Mouse (Mus musculus) C2C12 (cell line): ENCODE results near the gene Nop58. TPM values are rescaled to one million over a fixed set of nuclear protein-coding genes. Genes with fewer than 3 reads are reported as not detected.

Source experiments
- H3K27me3 ChIP-seq: one replicate; pipeline ENCODE4 v1.6.1; 2011; ENCODE audit not compliant: control insufficient read depth, insufficient read depth, insufficient read length
- H3K36me3 ChIP-seq: one replicate; pipeline ENCODE4 v1.6.1; 2011; ENCODE audit not compliant: control insufficient read depth, insufficient read depth
- H3K4me3 ChIP-seq: one replicate; pipeline ENCODE4 v1.5.1; 2011; ENCODE audit warnings: mild to moderate bottlenecking, control low read depth; ENCODE audit not compliant: poor library complexity, insufficient read depth, severe bottlenecking
- H3K79me2 ChIP-seq: one replicate; pipeline ENCODE4 v1.6.1; 2011; ENCODE audit not compliant: control insufficient read depth, insufficient read depth
- H3K79me3 ChIP-seq: one replicate; pipeline ENCODE4 v1.6.1; 2011; ENCODE audit warnings: low read depth, control low read depth
- H3ac ChIP-seq: one replicate; pipeline ENCODE3; 2011; ENCODE audit warnings: low read depth; ENCODE audit not compliant: control insufficient read depth, insufficient read length
- CEBPB ChIP-seq: IDR thresholded peaks from one replicate; pipeline ENCODE4 v1.6.1; 2011; ENCODE audit warnings: low read depth, mild to moderate bottlenecking, control low read depth, moderate library complexity
- CTCF ChIP-seq: IDR thresholded peaks from one replicate; pipeline ENCODE4 v1.5.1; 2011; ENCODE audit not compliant: control insufficient read depth, insufficient read depth, insufficient read length
- FOSL1 ChIP-seq: IDR thresholded peaks from one replicate; pipeline ENCODE4 v1.8.0; 2011; ENCODE audit warnings: mild to moderate bottlenecking, low read length; ENCODE audit not compliant: poor library complexity, insufficient read depth, severe bottlenecking
- MAX ChIP-seq: IDR thresholded peaks from one replicate; pipeline ENCODE4 v1.6.1; 2011; ENCODE audit warnings: mild to moderate bottlenecking, control low read depth
- MYOD1 ChIP-seq: IDR thresholded peaks from one replicate; pipeline ENCODE4 v1.6.1; 2011; ENCODE audit warnings: low read depth; ENCODE audit not compliant: control insufficient read depth, insufficient read length
- MYOG ChIP-seq: IDR thresholded peaks from one replicate; pipeline ENCODE4 v1.6.1; 2011; ENCODE audit not compliant: control insufficient read depth, insufficient read length; ENCODE audit errors: extremely low read depth
- USF1 ChIP-seq: IDR thresholded peaks from one replicate; pipeline ENCODE4 v1.6.1; 2011; ENCODE audit warnings: low read depth, mild to moderate bottlenecking, control low read depth, moderate library complexity
- polyA plus RNA-seq: library from polyadenylated mRNA; unstranded; fragments of >200 nt; fragmentation: generic; extraction: Trizol; gene quantifications from one replicate; pipeline ENCODE4 v1.2.1, GENCODE M21; 2012; ENCODE audit warnings: missing spikeins

Gene Nop58
- polyA plus RNA-seq, 1 experiment, result 88.7 TPM

- peaks cover 32% of the 10 kb centered on the region for H3K79me3 ChIP-seq
- peak overlapping the region; percentile 71 for H3K4me3 ChIP-seq
- no peaks in the 10 kb centered on the region for H3K36me3 ChIP-seq
- no peak for TF ChIP-seq MYOG
- TF ChIP-seq CTCF, result no peak
- H3K27me3 ChIP-seq, result no peaks in the 10 kb centered on the region
- H3ac ChIP-seq, result peak overlapping the region; percentile 72
- peaks cover 38% of the 10 kb centered on the region for H3K79me2 ChIP-seq
Measured at GRCm38 (mm10) chr1:59762208-59762607, 77.4 kb downstream of the Nop58 start.

- H3K79me2 ChIP-seq, result peaks cover 43% of the 10 kb centered on the region
- peak overlapping the region; percentile 71 for H3K4me3 ChIP-seq
- TF ChIP-seq MAX (no peak), MYOG (no peak)
- no peaks in the 10 kb centered on the region for H3K27me3 ChIP-seq
- H3K36me3 ChIP-seq, result no peaks in the 10 kb centered on the region
- peak overlapping the region; percentile 72 for H3ac ChIP-seq
- peaks cover 37% of the 10 kb centered on the region for H3K79me3 ChIP-seq
Measured at GRCm38 (mm10) chr1:59762651-59763163, 77.9 kb downstream of the Nop58 start.

GRCm38 (mm10) chr1:59763164-59763768 lies 78.5 kb downstream of the Nop58 start, which contains the start of gene Bmpr2:
Bmpr2 (plus strand) TSS chr1:59763400.
- Histone ChIP-seq H3K79me3 (peaks cover 42% of the 10 kb centered on the region), H3K36me3 (no peaks in the 10 kb centered on the region), H3ac (peak within 1 kb of the TSS; percentile 98), H3K4me3 (peak within 1 kb of the TSS; percentile 71), H3K79me2 (peaks cover 48% of the 10 kb centered on the region), H3K27me3 (no peaks in the 10 kb centered on the region)
- TF ChIP-seq MAX (no peak), CTCF (peak; percentile 3), USF1 (no peak)

- peak overlapping the region; percentile 98 for H3ac ChIP-seq
- no peaks in the 10 kb centered on the region for H3K36me3 ChIP-seq
- H3K79me3 ChIP-seq, result peaks cover 45% of the 10 kb centered on the region
- H3K27me3 ChIP-seq, result no peaks in the 10 kb centered on the region
- TF ChIP-seq MYOD1 (no peak), CTCF (no peak), MYOG (no peak), CEBPB (no peak), MAX (no peak), FOSL1 (no peak), USF1 (no peak)
- H3K4me3 ChIP-seq, result peak overlapping the region; percentile 71
- H3K79me2 ChIP-seq, result peaks cover 54% of the 10 kb centered on the region
Measured at GRCm38 (mm10) chr1:59763781-59764251, 79.0 kb downstream of the Nop58 start.

- TF ChIP-seq USF1 (no peak), MYOD1 (no peak), MYOG (no peak), CTCF (no peak), FOSL1 (no peak), CEBPB (no peak), MAX (no peak)
- Histone ChIP-seq H3K79me2 (peaks cover 60% of the 10 kb centered on the region), H3K36me3 (no peaks in the 10 kb centered on the region), H3ac (peak overlapping the region; percentile 77), H3K79me3 (peaks cover 50% of the 10 kb centered on the region), H3K4me3 (peak overlapping the region; percentile 71), H3K27me3 (no peaks in the 10 kb centered on the region)
Measured at GRCm38 (mm10) chr1:59764407-59764971, 79.7 kb downstream of the Nop58 start.

GRCm38 (mm10) chr1:59765279-59765678 lies 80.5 kb downstream of the Nop58 start:
- no peaks in the 10 kb centered on the region for H3K36me3 ChIP-seq
- H3K79me2 ChIP-seq, result peaks cover 68% of the 10 kb centered on the region
- peaks cover 58% of the 10 kb centered on the region for H3K79me3 ChIP-seq
- H3ac ChIP-seq, result no peak overlapping the region
- TF ChIP-seq MYOG (no peak), FOSL1 (no peak), CTCF (no peak), MYOD1 (no peak), USF1 (no peak), MAX (no peak), CEBPB (no peak)
- peak overlapping the region; percentile 71 for H3K4me3 ChIP-seq
- no peaks in the 10 kb centered on the region for H3K27me3 ChIP-seq
